Mouse (Mus musculus) heart, embryonic 12.5 days (tissue): ENCODE data around the gene Tmem51. TPM values are rescaled to one million over a fixed set of nuclear protein-coding genes. Genes with fewer than 3 reads are reported as not detected.

Source experiments
- ATAC-seq: fragments of 200-750 bp; cut with Nextera tagmentation; 2 replicates; pipeline ENCODE4 v1.8.0; 2017; ENCODE audit warnings: moderate TSS enrichment, moderate library complexity; ENCODE audit not compliant: insufficient number of reproducible peaks, low FRiP score
- H3K27ac ChIP-seq: fragments of 300-500 bp; sonication (generic); 2 replicates; pipeline ENCODE4 v1.5.1; 2016; ENCODE audit warnings: mild to moderate bottlenecking, moderate library complexity; ENCODE audit not compliant: poor library complexity, severe bottlenecking
- H3K27me3 ChIP-seq: fragments of 300-500 bp; sonication (generic); replicated peaks from 2 replicates; pipeline ENCODE4 v1.6.1; 2016; ENCODE audit warnings: mild to moderate bottlenecking, moderate library complexity
- H3K36me3 ChIP-seq: fragments of 300-500 bp; sonication (generic); 2 replicates; pipeline ENCODE4 v1.6.1; 2016; ENCODE audit warnings: mild to moderate bottlenecking, moderate library complexity
- H3K4me1 ChIP-seq: fragments of 300-500 bp; sonication (generic); replicated peaks from 2 replicates; pipeline ENCODE4 v1.6.1; 2016; ENCODE audit warnings: mild to moderate bottlenecking
- H3K4me2 ChIP-seq: fragments of 300-500 bp; sonication (generic); 2 replicates; pipeline ENCODE4 v1.6.1; 2016; ENCODE audit warnings: mild to moderate bottlenecking, moderate library complexity
- H3K4me3 ChIP-seq: fragments of 300-500 bp; sonication (generic); 2 replicates; pipeline ENCODE4 v1.5.1; 2016; ENCODE audit warnings: mild to moderate bottlenecking
- H3K9ac ChIP-seq: fragments of 300-500 bp; sonication (generic); 2 replicates; pipeline ENCODE4 v1.6.1; 2016; ENCODE audit warnings: mild to moderate bottlenecking, moderate library complexity
- H3K9me3 ChIP-seq: fragments of 300-500 bp; sonication (generic); replicated peaks from 2 replicates; pipeline ENCODE4 v1.6.1; 2016; ENCODE audit warnings: mild to moderate bottlenecking, moderate library complexity
- WGBS: fragments of 180-500 bp; shearing (Covaris S2); methylation state at CpG from one replicate; pipeline ENCODE4 v1.1.7; 2016; 5-methylcytosine and 5-hydroxymethylcytosine counted together
- polyA plus RNA-seq: library from polyadenylated mRNA; unstranded; fragments of >200 nt; fragmentation: Nextera tagmentation; extraction: Ambion mirVana; gene quantifications from 2 replicates; pipeline ENCODE4 v1.2.1, GENCODE M21; 2016

The Tmem51 gene
- polyA plus RNA-seq, 1 experiment from 2014 or later = 28.3 TPM

GRCm38 (mm10) chr4:142068899-142069812, 14.9 kb downstream of the Tmem51 start:
- no peak overlapping the region for H3K4me3 ChIP-seq
- H3K4me2 ChIP-seq = no peak overlapping the region
- H3K9ac ChIP-seq = 0 out of 2 replicates have a peak overlapping the region, but pooled peaks have one; percentile 24
- WGBS = 41% methylated on average over 18 of the region's 18 CpGs
- no peaks in the 10 kb centered on the region for H3K27me3 ChIP-seq
- peaks cover 46% of the 10 kb centered on the region for H3K4me1 ChIP-seq
- H3K9me3 ChIP-seq = no peaks in the 10 kb centered on the region
- H3K36me3 ChIP-seq = peaks cover 4% of the 10 kb centered on the region; the same call in 1 of the 2 replicates
- no peak overlapping the region for H3K27ac ChIP-seq
- ATAC-seq = no peak

- H3K36me3 ChIP-seq = peaks cover 4% of the 10 kb centered on the region; the same call in 1 of the 2 replicates
- no peaks in the 10 kb centered on the region for H3K27me3 ChIP-seq
- H3K9ac ChIP-seq = no peak overlapping the region
- H3K4me3 ChIP-seq = no peak overlapping the region
- H3K4me2 ChIP-seq = no peak overlapping the region
- WGBS = 64% methylated on average over 4 of the region's 4 CpGs
- no peak for ATAC-seq
- H3K27ac ChIP-seq = no peak overlapping the region
- H3K4me1 ChIP-seq = peaks cover 45% of the 10 kb centered on the region
- no peaks in the 10 kb centered on the region for H3K9me3 ChIP-seq
Observed at GRCm38 (mm10) chr4:142066576-142066975, 17.5 kb downstream of the Tmem51 start.

GRCm38 (mm10) chr4:142065835-142066234, 18.3 kb downstream of the Tmem51 start:
- 28% methylated on average over 6 of the region's 6 CpGs for WGBS
- peak; percentile 13; the same call in 1 of the 2 replicates for ATAC-seq
- H3K36me3 ChIP-seq = peaks cover 4% of the 10 kb centered on the region; the same call in 1 of the 2 replicates
- H3K9ac ChIP-seq = no peak overlapping the region; the same call in 1 of the 2 replicates
- H3K27me3 ChIP-seq = no peaks in the 10 kb centered on the region
- peak overlapping the region; percentile 37 for H3K27ac ChIP-seq
- H3K4me2 ChIP-seq = no peak overlapping the region
- H3K4me1 ChIP-seq = peaks cover 45% of the 10 kb centered on the region
- H3K4me3 ChIP-seq = no peak overlapping the region
- no peaks in the 10 kb centered on the region for H3K9me3 ChIP-seq

GRCm38 (mm10) chr4:142065270-142065669, 18.8 kb downstream of the Tmem51 start:
- Histone ChIP-seq H3K9me3 (no peaks in the 10 kb centered on the region), H3K36me3 (peaks cover 4% of the 10 kb centered on the region; the same call in 1 of the 2 replicates), H3K4me1 (peaks cover 45% of the 10 kb centered on the region), H3K4me3 (no peak overlapping the region), H3K4me2 (no peak overlapping the region), H3K9ac (no peak overlapping the region), H3K27me3 (no peaks in the 10 kb centered on the region), H3K27ac (peak overlapping the region; percentile 37; the same call in 1 of the 2 replicates)
- ATAC-seq = peak; percentile 39; the same call in 1 of the 2 replicates
- WGBS = 64% methylated on average over 8 of the region's 8 CpGs

- 90% methylated on average over 11 of the region's 11 CpGs for WGBS
- H3K4me1 ChIP-seq = peaks cover 50% of the 10 kb centered on the region
Observed at GRCm38 (mm10) chr4:142064582-142065228, 19.4 kb downstream of the Tmem51 start.

GRCm38 (mm10) chr4:142063057-142063534, 21.0 kb downstream of the Tmem51 start:
- no peak overlapping the region for H3K27ac ChIP-seq
- H3K4me1 ChIP-seq = peaks cover 53% of the 10 kb centered on the region
- no peaks in the 10 kb centered on the region for H3K27me3 ChIP-seq
- H3K4me3 ChIP-seq = no peak overlapping the region
- H3K4me2 ChIP-seq = no peak overlapping the region
- no peak overlapping the region for H3K9ac ChIP-seq
- peaks cover 4% of the 10 kb centered on the region; the same call in 1 of the 2 replicates for H3K36me3 ChIP-seq
- 85% methylated on average over 8 of the region's 8 CpGs for WGBS
- ATAC-seq = no peak
- no peaks in the 10 kb centered on the region for H3K9me3 ChIP-seq

More at GRCm38 (mm10) chr4:142064582-142065228, 19.4 kb downstream of the Tmem51 start:
- Histone ChIP-seq H3K9ac (no peak overlapping the region), H3K9me3 (no peaks in the 10 kb centered on the region), H3K27me3 (no peaks in the 10 kb centered on the region), H3K4me3 (no peak overlapping the region), H3K4me2 (no peak overlapping the region), H3K27ac (no peak overlapping the region), H3K36me3 (peaks cover 4% of the 10 kb centered on the region; the same call in 1 of the 2 replicates)
- no peak for ATAC-seq

DNA sequence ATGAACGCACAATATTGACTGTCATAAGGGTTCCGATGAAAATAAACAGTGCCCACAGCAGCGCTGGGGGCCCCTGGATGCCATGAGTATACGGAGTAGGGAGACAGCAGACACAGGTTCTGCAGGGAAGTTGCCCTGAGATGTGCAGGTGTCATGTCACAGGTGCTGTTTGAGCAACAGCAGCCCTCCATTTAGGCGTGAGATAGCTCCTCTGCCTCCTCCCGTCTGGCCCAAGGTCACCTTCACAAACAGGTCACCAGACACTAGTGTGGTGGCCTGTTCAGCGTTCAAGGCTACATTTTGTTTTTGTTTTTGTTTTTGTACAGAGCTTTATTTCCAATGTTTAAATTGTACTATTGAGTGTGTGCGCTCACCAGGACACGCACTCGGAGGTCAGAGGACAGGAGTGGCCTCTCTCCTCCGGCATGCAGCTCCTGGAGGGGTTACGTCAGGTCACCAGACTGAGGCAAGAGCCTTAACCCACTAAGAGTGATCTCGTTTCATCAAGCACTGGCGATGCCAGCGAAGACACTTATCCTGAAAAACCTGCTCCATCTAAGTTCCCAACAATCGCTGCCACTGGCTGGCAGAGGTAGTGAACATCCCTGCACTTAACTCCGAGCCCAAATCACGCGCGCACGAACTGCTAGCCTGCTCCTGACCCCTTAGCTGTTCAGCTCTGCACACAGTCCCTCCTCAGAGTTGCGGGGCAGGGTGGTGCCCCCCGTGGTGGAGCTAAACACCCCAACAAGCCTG, 22.4 kb downstream of the Tmem51 start:
- Histone ChIP-seq H3K9ac (no peak overlapping the region), H3K27ac (peak overlapping the region; percentile 67), H3K36me3 (no peaks in the 10 kb centered on the region), H3K27me3 (no peaks in the 10 kb centered on the region), H3K4me1 (peaks cover 66% of the 10 kb centered on the region), H3K9me3 (no peaks in the 10 kb centered on the region), H3K4me2 (no peak overlapping the region), H3K4me3 (no peak overlapping the region)
- 66% methylated on average over 23 of the region's 23 CpGs for WGBS
- ATAC-seq = no peak

- no peak overlapping the region for H3K9ac ChIP-seq
- H3K4me1 ChIP-seq = peaks cover 61% of the 10 kb centered on the region
- H3K4me2 ChIP-seq = no peak overlapping the region
- H3K9me3 ChIP-seq = no peaks in the 10 kb centered on the region
- peak overlapping the region; percentile 67 for H3K27ac ChIP-seq
- H3K4me3 ChIP-seq = no peak overlapping the region
- no peaks in the 10 kb centered on the region for H3K36me3 ChIP-seq
- WGBS = 59% methylated on average over 18 of the region's 18 CpGs
- no peak for ATAC-seq
- no peaks in the 10 kb centered on the region for H3K27me3 ChIP-seq
Observed at GRCm38 (mm10) chr4:142060455-142061378, 23.4 kb downstream of the Tmem51 start.

GRCm38 (mm10) chr4:142059841-142060193, 24.3 kb downstream of the Tmem51 start:
- no peak for ATAC-seq
- Histone ChIP-seq H3K27ac (no peak overlapping the region), H3K9ac (no peak overlapping the region), H3K9me3 (no peaks in the 10 kb centered on the region), H3K4me1 (peaks cover 60% of the 10 kb centered on the region), H3K27me3 (no peaks in the 10 kb centered on the region), H3K4me3 (no peak overlapping the region), H3K36me3 (no peaks in the 10 kb centered on the region; the same call in 1 of the 2 replicates), H3K4me2 (no peak overlapping the region)
- WGBS = 87% methylated on average over 8 of the region's 8 CpGs
